Mouse (Mus musculus) ES-E14 (cell line): ENCODE results near the gene Il17c. TPM values are rescaled to one million over a fixed set of nuclear protein-coding genes. Genes with fewer than 3 reads are reported as not detected.

Source experiments
- DNase-seq: peaks from one replicate; pipeline ENCODE4 v3.0.0-alpha.2; 2013; ENCODE audit warnings: low read depth, low spot score
- H3K27ac ChIP-seq: 2 replicates; pipeline ENCODE4 v1.5.1; 2012; ENCODE audit warnings: low read depth, mild to moderate bottlenecking, low read length, moderate library complexity, mixed read lengths; ENCODE audit not compliant: poor library complexity, insufficient read depth, severe bottlenecking
- H3K36me3 ChIP-seq: 2 replicates; pipeline ENCODE4 v1.6.1; 2012; ENCODE audit warnings: mild to moderate bottlenecking, low read length, moderate library complexity, mixed read lengths; ENCODE audit not compliant: control insufficient read depth, poor library complexity, insufficient read depth, severe bottlenecking
- H3K4me1 ChIP-seq, 2 experiments: fragments of 150-350 bp in 1 of 2; sonication (generic) in 1 of 2; 2 replicates each; pipeline ENCODE4 v1.6.1; 2012; ENCODE audit warnings: low read length in 2 of 2, mild to moderate bottlenecking in 1 of 2, mixed read lengths in 1 of 2; ENCODE audit not compliant: control insufficient read depth in 2 of 2, insufficient read depth in 2 of 2, poor library complexity in 1 of 2
- H3K4me3 ChIP-seq, 2 experiments: fragments of 150-350 bp in 1 of 2; sonication (generic) in 1 of 2; 2 replicates each; pipeline ENCODE4 v1.5.1; 2012; ENCODE audit warnings: low read length in 2 of 2, low read depth in 1 of 2, mild to moderate bottlenecking in 1 of 2, mixed read lengths in 1 of 2; ENCODE audit not compliant: insufficient read depth in 1 of 2, poor library complexity in 1 of 2, severe bottlenecking in 1 of 2
- H3K9ac ChIP-seq: 2 replicates; pipeline ENCODE4 v1.6.1; 2012; ENCODE audit warnings: low read depth, mild to moderate bottlenecking, low read length, mixed read lengths; ENCODE audit not compliant: poor library complexity, insufficient read depth, severe bottlenecking
- H3K9me3 ChIP-seq: fragments of 150-350 bp; sonication (generic); 2 replicates; pipeline ENCODE4 v1.6.1; 2012; ENCODE audit warnings: low read depth, mild to moderate bottlenecking, low read length; ENCODE audit not compliant: control insufficient read depth, insufficient read depth
- CHD2 ChIP-seq: IDR thresholded peaks from 2 replicates; pipeline ENCODE4 v1.6.1; 2014; ENCODE audit warnings: mild to moderate bottlenecking, low read depth, low read length, inconsistent platforms
- HCFC1 ChIP-seq: IDR thresholded peaks from 2 replicates; pipeline ENCODE4 v1.6.1; 2012; ENCODE audit warnings: low read length, inconsistent platforms, borderline replicate concordance; ENCODE audit not compliant: insufficient read depth
- MAFK ChIP-seq: IDR thresholded peaks from 2 replicates; pipeline ENCODE4 v1.6.1; 2014; ENCODE audit warnings: mild to moderate bottlenecking, low read depth, low read length, inconsistent platforms; ENCODE audit not compliant: insufficient read depth
- ZC3H11A ChIP-seq: IDR thresholded peaks from 2 replicates; pipeline ENCODE4 v1.6.1; 2012; ENCODE audit warnings: low read depth, mild to moderate bottlenecking, inconsistent platforms, low read length, borderline replicate concordance
- ZNF384 ChIP-seq: IDR thresholded peaks from 2 replicates; pipeline ENCODE4 v1.6.1; 2012; ENCODE audit warnings: low read depth, low read length, inconsistent platforms
- in situ Hi-C, 2 experiments: fragments of 600-800 bp; cut with MboI; formaldehyde crosslinking; loops; one replicate each; pipeline ENCODE4 v1.15.1; 2025; ENCODE audit warnings: low sequenced_read_pairs in 2 of 2, inconsistent platforms in 1 of 2; ENCODE audit not compliant: unreplicated experiment in 2 of 2
- total RNA-seq: library from RNA; depleted of rRNA; stranded (reverse); fragments of 300-350 nt; gene quantifications from 2 replicates; pipeline ENCODE4 v1.2.3, GENCODE M21; 2012; rRNA removed

Gene Il17c
- total RNA-seq, 1 experiment, result not detected

GRCm38 (mm10) chr8:122464985-122465384, 43.2 kb downstream of the Il17c start:
- no peak for DNase-seq
- TF ChIP-seq MAFK (no peak), HCFC1 (no peak), ZC3H11A (no peak), ZNF384 (no peak), CHD2 (no peak)

GRCm38 (mm10) chr8:122467816-122468215, 46.0 kb downstream of the Il17c start:
- Histone ChIP-seq H3K9me3 (no peaks in the 10 kb centered on the region), H3K4me1 (no peaks in the 10 kb centered on the region), H3K36me3 (peaks cover 2% of the 10 kb centered on the region; the same call in 1 of the 2 replicates), H3K9ac (no peak overlapping the region), H3K4me3 (no peak overlapping the region), H3K27ac (no peak overlapping the region)
- no peak for TF ChIP-seq CHD2
- no peak for TF ChIP-seq ZC3H11A
- no peak for TF ChIP-seq ZNF384
- TF ChIP-seq HCFC1, result no peak
- TF ChIP-seq MAFK, result no peak
- in situ Hi-C loops, result no loop called here
- DNase-seq, result no peak

More at GRCm38 (mm10) chr8:122464985-122465384, 43.2 kb downstream of the Il17c start:
- Histone ChIP-seq H3K9me3 (no peaks in the 10 kb centered on the region), H3K4me1 (peaks cover 0 to 14% of the 10 kb centered on the region in 2 experiments; a peak in 2 of 4 replicates), H3K36me3 (peaks cover 2% of the 10 kb centered on the region; the same call in 1 of the 2 replicates), H3K4me3 (no peak overlapping the region), H3K9ac (no peak overlapping the region), H3K27ac (no peak overlapping the region)
- in situ Hi-C loops, result no loop called here

GRCm38 (mm10) chr8:122469407-122469806, 47.6 kb downstream of the Il17c start:
- H3K27ac ChIP-seq, result no peak overlapping the region

GRCm38 (mm10) chr8:122469965-122470364, 48.1 kb downstream of the Il17c start:
- in situ Hi-C loops, result no loop called here
- DNase-seq, result no peak
- Histone ChIP-seq H3K36me3 (peaks cover 7% of the 10 kb centered on the region; the same call in 1 of the 2 replicates), H3K9me3 (no peaks in the 10 kb centered on the region), H3K9ac (no peak overlapping the region), H3K27ac (no peak overlapping the region), H3K4me3 (no peak overlapping the region), H3K4me1 (peaks cover 0 to 3% of the 10 kb centered on the region in 2 experiments; a peak in 1 of 4 replicates)
- TF ChIP-seq CHD2, result no peak
- no peak for TF ChIP-seq ZC3H11A
- TF ChIP-seq MAFK, result no peak
- TF ChIP-seq HCFC1, result no peak
- TF ChIP-seq ZNF384, result no peak

More at GRCm38 (mm10) chr8:122469407-122469806, 47.6 kb downstream of the Il17c start:
- in situ Hi-C loops, result no loop called here
- no peak for DNase-seq
- Histone ChIP-seq H3K4me1 (no peaks in the 10 kb centered on the region), H3K36me3 (peaks cover 7% of the 10 kb centered on the region; the same call in 1 of the 2 replicates), H3K4me3 (no peak overlapping the region), H3K9me3 (no peaks in the 10 kb centered on the region), H3K9ac (no peak overlapping the region)
- TF ChIP-seq MAFK (no peak), ZNF384 (no peak), ZC3H11A (no peak), CHD2 (no peak), HCFC1 (no peak)

GRCm38 (mm10) chr8:122470691-122471090, 48.9 kb downstream of the Il17c start:
- no peak for DNase-seq
- Histone ChIP-seq H3K9me3 (no peaks in the 10 kb centered on the region), H3K36me3 (peaks cover 7% of the 10 kb centered on the region; the same call in 1 of the 2 replicates), H3K4me3 (no peak overlapping the region), H3K4me1 (peaks cover 0 to 4% of the 10 kb centered on the region in 2 experiments; a peak in 1 of 4 replicates), H3K27ac (no peak overlapping the region), H3K9ac (no peak overlapping the region)
- no peak for TF ChIP-seq MAFK
- TF ChIP-seq CHD2, result no peak
- no peak for TF ChIP-seq ZNF384
- TF ChIP-seq ZC3H11A, result no peak
- TF ChIP-seq HCFC1, result no peak
- in situ Hi-C loops, result no loop called here

Other genes with a start within 250 kb of the Il17c start
- gene Zfpm1, start 139.9 kb upstream of the Il17c start, total RNA-seq, result 7.8 and 8.5 TPM in 2 replicates
- gene Trhr2, start 61.3 kb upstream of the Il17c start, total RNA-seq, result not detected in 2 replicates
- 87.1 and 90.4 TPM in 2 replicates for gene Zc3h18, start 45.4 kb upstream of the Il17c start, total RNA-seq
- 78.7 and 107 TPM in 2 replicates for gene Cyba, start 10.9 kb downstream of the Il17c start, total RNA-seq
- gene Mvd, start 21.4 kb downstream of the Il17c start, total RNA-seq, result 30.4 and 35.2 TPM in 2 replicates
- gene Snai3, start 38.7 kb downstream of the Il17c start, total RNA-seq, result 4.2 and 8.2 TPM in 2 replicates
- 10.8 and 15.0 TPM in 2 replicates for gene Rnf166, start 54.0 kb downstream of the Il17c start, total RNA-seq
- 79.8 and 96.0 TPM in 2 replicates for gene Ctu2, start 54.1 kb downstream of the Il17c start, total RNA-seq
- 204 and 335 TPM in 2 replicates for gene Piezo1, start 129.3 kb downstream of the Il17c start, total RNA-seq
- 139 and 168 TPM in 2 replicates for gene Cdt1, start 146.0 kb downstream of the Il17c start, total RNA-seq
- 400 and 412 TPM in 2 replicates for gene Aprt, start 154.9 kb downstream of the Il17c start, total RNA-seq
- 8.9 and 9.2 TPM in 2 replicates for gene Galns, start 189.4 kb downstream of the Il17c start, total RNA-seq
- gene Trappc2l, start 189.6 kb downstream of the Il17c start, total RNA-seq, result 53.2 and 56.1 TPM in 2 replicates
- gene Pabpn1l, start 200.7 kb downstream of the Il17c start, total RNA-seq, result not detected in 2 replicates